Mouse (Mus musculus): Measurements from ENCODE around the gene Cpsf4l. TPM values are rescaled to one million over a fixed set of nuclear protein-coding genes. Genes with fewer than 3 reads are reported as not detected.
"Not testable (repeated sequence)": the region's sequence is repeated elsewhere in the genome, so short reads cannot be mapped to it uniquely, and the experiment has no call there.

Gene Cpsf4l
- total and polyA plus RNA-seq, 2 experiments: 3.0 to 9.9 TPM

DNA sequence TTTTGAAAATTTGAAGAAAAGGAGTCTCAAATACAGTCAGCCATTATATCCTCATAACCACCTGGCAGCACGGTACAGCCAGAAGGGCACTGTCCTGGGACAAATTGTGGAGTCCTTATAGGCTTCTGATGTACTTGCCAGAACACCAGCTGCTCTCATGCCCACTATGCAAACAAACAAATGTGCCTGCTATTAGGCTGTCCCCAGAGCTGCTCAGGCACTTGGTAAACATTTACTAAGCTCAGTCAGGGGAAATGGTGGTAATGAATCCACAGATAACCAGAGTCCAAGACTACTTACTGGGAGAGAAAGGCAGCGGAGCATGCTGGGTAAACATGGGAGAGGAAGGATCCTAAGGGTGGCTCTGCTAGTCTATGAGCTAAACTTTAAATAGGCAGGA lies 42.7 kb downstream of the Cpsf4l start:
- 14% methylated on average over 2 of the region's 2 CpGs for WGBS
- DNase-seq (ENCODE audit: extremely low read depth, low read depth, low spot score): peak; percentile 97
- Histone ChIP-seq H3K4me3 (ENCODE audit: insufficient read depth, low read depth, low read length) (no peak overlapping the region), H3K27me3 (ENCODE audit: control insufficient read depth, insufficient read depth, low read length) (no peaks in the 10 kb centered on the region), H3K27ac (replicated peaks; ENCODE audit: insufficient read depth, low read depth, low read length) (peak overlapping the region; percentile 71), H3K36me3 (ENCODE audit: control insufficient read depth, insufficient read depth, low read length) (peaks cover 8% of the 10 kb centered on the region; the same call in 1 of the 2 replicates), H3K79me2 (ENCODE audit: control insufficient read depth, insufficient read depth, low read length) (peaks cover 11% of the 10 kb centered on the region; the same call in 1 of the 2 replicates), H3K9ac (ENCODE audit: low read depth, low read length) (no peak overlapping the region), H3K4me1 (ENCODE audit: control insufficient read depth, insufficient read depth, low read length) (peaks cover 21% of the 10 kb centered on the region)
- no peak for TF ChIP-seq CTCF (IDR thresholded peaks at IDR 0.05; ENCODE audit: low read depth, low read length)
- no peak for TF ChIP-seq POLR2A (IDR thresholded peaks at IDR 0.05; ENCODE audit: extremely low read depth, insufficient read depth, low read length)

DNA sequence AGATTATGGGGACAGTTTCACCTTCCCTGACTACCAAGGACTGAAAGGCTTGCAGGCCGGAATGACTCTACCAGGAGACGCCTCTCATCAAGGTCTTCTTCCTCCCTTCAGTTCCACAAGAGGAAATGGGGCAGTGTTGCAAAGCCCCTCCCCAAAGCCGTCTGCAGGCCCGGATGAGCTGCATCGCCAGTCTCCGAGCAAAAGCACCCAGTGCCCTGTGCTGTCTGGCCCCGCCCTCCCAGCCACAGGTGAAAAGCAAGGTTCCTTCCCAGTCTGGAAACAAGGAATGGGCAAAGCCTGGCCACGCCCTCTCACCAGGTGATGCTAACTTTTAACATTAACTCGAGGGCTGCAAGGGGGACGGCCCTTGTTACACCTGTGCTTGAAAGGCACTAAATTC lies 43.2 kb downstream of the Cpsf4l start:
- Histone ChIP-seq H3K4me1 (ENCODE audit: control insufficient read depth, insufficient read depth, low read length) (peaks cover 21% of the 10 kb centered on the region), H3K79me2 (ENCODE audit: control insufficient read depth, insufficient read depth, low read length) (peaks cover 11% of the 10 kb centered on the region; the same call in 1 of the 2 replicates), H3K4me3 (ENCODE audit: insufficient read depth, low read depth, low read length) (no peak overlapping the region), H3K27ac (replicated peaks; ENCODE audit: insufficient read depth, low read depth, low read length) (peak overlapping the region; percentile 71), H3K27me3 (ENCODE audit: control insufficient read depth, insufficient read depth, low read length) (no peaks in the 10 kb centered on the region), H3K9ac (ENCODE audit: low read depth, low read length) (no peak overlapping the region), H3K36me3 (ENCODE audit: control insufficient read depth, insufficient read depth, low read length) (peaks cover 8% of the 10 kb centered on the region; the same call in 1 of the 2 replicates)
- DNase-seq (ENCODE audit: extremely low read depth, low read depth, low spot score): no peak
- WGBS: 55% methylated on average over 10 of the region's 10 CpGs
- TF ChIP-seq CTCF (IDR thresholded peaks at IDR 0.05; ENCODE audit: low read depth, low read length): no peak
- no peak for TF ChIP-seq POLR2A (IDR thresholded peaks at IDR 0.05; ENCODE audit: extremely low read depth, insufficient read depth, low read length)

DNA sequence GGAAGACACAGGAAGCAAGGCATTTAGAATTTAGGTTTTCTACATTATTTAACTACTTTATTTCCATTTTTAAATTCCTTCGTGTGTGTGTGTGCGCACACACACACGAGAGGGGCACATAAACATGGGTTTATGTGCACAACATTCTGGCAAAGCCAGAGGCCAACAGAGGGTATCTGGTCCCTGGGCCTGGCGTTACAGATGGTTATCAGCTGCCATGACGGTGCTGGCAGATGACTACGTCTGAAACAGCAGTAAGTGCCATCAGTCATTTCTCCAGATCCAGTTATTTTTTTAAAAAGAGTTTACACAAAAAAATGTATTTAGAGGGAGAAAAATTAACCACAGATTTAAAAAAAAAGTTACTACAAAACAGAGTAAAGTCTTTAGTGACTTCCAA lies 43.6 kb downstream of the Cpsf4l start:
- no peaks in the 10 kb centered on the region for H3K27me3 ChIP-seq (ENCODE audit: control insufficient read depth, insufficient read depth, low read length)
- WGBS: 67% methylated on average over 6 of the region's 6 CpGs
- no peak overlapping the region for H3K4me3 ChIP-seq (ENCODE audit: insufficient read depth, low read depth, low read length)
- no peak overlapping the region for H3K9ac ChIP-seq (ENCODE audit: low read depth, low read length)
- TF ChIP-seq POLR2A (IDR thresholded peaks at IDR 0.05; ENCODE audit: extremely low read depth, insufficient read depth, low read length) (no peak), CTCF (IDR thresholded peaks at IDR 0.05; ENCODE audit: low read depth, low read length) (no peak)
- no peak overlapping the region for H3K27ac ChIP-seq (replicated peaks; ENCODE audit: insufficient read depth, low read depth, low read length)
- H3K36me3 ChIP-seq (ENCODE audit: control insufficient read depth, insufficient read depth, low read length): peaks cover 8% of the 10 kb centered on the region; the same call in 1 of the 2 replicates
- no peak for DNase-seq (ENCODE audit: extremely low read depth, low read depth, low spot score)
- H3K4me1 ChIP-seq (ENCODE audit: control insufficient read depth, insufficient read depth, low read length): peaks cover 21% of the 10 kb centered on the region
- H3K79me2 ChIP-seq (ENCODE audit: control insufficient read depth, insufficient read depth, low read length): peaks cover 8% of the 10 kb centered on the region; the same call in 1 of the 2 replicates

DNA sequence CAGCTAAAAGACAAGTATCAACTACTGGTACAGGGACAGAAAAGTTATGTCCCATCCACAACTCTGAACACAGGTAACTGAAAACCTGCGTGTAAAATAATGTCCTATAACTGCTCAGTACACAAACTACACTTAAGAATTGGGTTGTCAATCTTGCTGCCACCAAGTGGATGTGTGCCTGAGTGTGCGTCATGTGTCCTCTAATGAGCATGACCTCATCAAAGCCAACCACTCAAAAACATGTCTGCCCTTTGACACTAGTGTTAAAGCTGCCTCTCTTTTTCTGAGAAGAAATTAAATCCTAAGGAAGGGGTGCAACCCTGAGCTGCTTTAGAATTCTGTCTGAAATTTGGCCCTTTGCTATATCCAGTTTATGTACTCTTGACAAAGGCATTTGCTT lies 45.5 kb downstream of the Cpsf4l start:
- peak; percentile 27 for DNase-seq (ENCODE audit: extremely low read depth, low read depth, low spot score)
- Histone ChIP-seq H3K9ac (ENCODE audit: low read depth, low read length) (no peak overlapping the region), H3K79me2 (ENCODE audit: control insufficient read depth, insufficient read depth, low read length) (no peaks in the 10 kb centered on the region; the same call in 1 of the 2 replicates), H3K36me3 (ENCODE audit: control insufficient read depth, insufficient read depth, low read length) (peaks cover 19% of the 10 kb centered on the region), H3K4me1 (ENCODE audit: control insufficient read depth, insufficient read depth, low read length) (peaks cover 21% of the 10 kb centered on the region), H3K4me3 (ENCODE audit: insufficient read depth, low read depth, low read length) (no peak overlapping the region), H3K27ac (replicated peaks; ENCODE audit: insufficient read depth, low read depth, low read length) (no peak overlapping the region), H3K27me3 (ENCODE audit: control insufficient read depth, insufficient read depth, low read length) (no peaks in the 10 kb centered on the region)
- TF ChIP-seq POLR2A (IDR thresholded peaks at IDR 0.05; ENCODE audit: extremely low read depth, insufficient read depth, low read length) (no peak), CTCF (IDR thresholded peaks at IDR 0.05; ENCODE audit: low read depth, low read length) (no peak)
- 74% methylated on average over 2 of the region's 2 CpGs for WGBS

DNA sequence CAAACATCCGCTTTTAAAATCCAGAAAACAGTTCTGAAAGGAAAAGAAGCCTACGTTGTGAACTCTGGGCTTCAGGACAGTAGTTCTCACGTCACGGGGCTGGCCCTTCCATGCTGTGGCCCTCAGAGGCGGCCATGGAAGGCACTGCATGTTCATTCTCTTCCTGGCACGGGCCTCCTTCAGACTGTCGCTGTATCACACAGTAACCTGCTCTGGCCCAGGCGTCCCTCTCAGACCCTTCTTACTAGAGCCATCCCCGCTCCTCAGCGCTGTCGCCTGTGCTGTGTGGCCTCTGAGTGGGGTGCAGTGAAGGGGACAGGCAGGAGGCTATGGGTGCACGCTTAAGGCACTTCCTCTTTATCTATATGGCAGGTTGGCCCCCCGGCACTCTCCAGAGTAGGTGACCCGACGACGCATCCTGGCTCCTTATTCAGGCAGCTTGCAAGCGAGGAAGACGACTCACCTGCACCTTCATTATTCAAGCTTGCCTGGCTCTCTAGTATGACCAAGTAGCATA lies 47.9 kb downstream of the Cpsf4l start:
- Histone ChIP-seq H3K79me2 (ENCODE audit: control insufficient read depth, insufficient read depth, low read length) (no peaks in the 10 kb centered on the region; the same call in 1 of the 2 replicates), H3K36me3 (ENCODE audit: control insufficient read depth, insufficient read depth, low read length) (peaks cover 27% of the 10 kb centered on the region), H3K4me1 (ENCODE audit: control insufficient read depth, insufficient read depth, low read length) (peaks cover 5% of the 10 kb centered on the region), H3K27me3 (ENCODE audit: control insufficient read depth, insufficient read depth, low read length) (no peaks in the 10 kb centered on the region), H3K9ac (ENCODE audit: low read depth, low read length) (no peak overlapping the region), H3K4me3 (ENCODE audit: insufficient read depth, low read depth, low read length) (no peak overlapping the region), H3K27ac (replicated peaks; ENCODE audit: insufficient read depth, low read depth, low read length) (no peak overlapping the region)
- no peak for DNase-seq (ENCODE audit: extremely low read depth, low read depth, low spot score)
- TF ChIP-seq POLR2A (IDR thresholded peaks at IDR 0.05; ENCODE audit: extremely low read depth, insufficient read depth, low read length) (no peak), CTCF (IDR thresholded peaks at IDR 0.05; ENCODE audit: low read depth, low read length) (no peak)
- WGBS: 93% methylated on average over 18 of the region's 18 CpGs

DNA sequence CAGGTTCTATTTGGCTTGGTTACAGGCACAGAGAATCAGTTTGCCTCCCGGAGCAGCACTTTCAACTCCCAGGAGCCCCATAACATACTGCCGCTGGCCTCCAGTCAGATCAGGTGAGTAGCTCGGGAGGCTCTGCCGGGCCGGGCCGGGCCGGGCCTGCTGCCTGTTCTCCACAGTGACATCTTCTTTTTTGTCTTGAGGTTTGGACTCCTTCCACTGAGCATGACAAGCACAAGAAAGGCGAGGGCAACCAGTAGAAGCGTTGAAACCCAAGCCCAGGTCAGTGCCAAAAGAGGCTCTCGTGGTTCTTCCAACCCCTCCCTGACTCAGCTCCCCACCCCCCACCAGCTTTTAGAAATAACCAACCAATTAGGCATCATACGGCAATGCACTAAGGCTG lies 48.9 kb downstream of the Cpsf4l start:
- no peak for DNase-seq (ENCODE audit: extremely low read depth, low read depth, low spot score)
- Histone ChIP-seq H3K4me3 (ENCODE audit: insufficient read depth, low read depth, low read length) (no peak overlapping the region), H3K79me2 (ENCODE audit: control insufficient read depth, insufficient read depth, low read length) (no peaks in the 10 kb centered on the region; the same call in 1 of the 2 replicates), H3K9ac (ENCODE audit: low read depth, low read length) (no peak overlapping the region), H3K36me3 (ENCODE audit: control insufficient read depth, insufficient read depth, low read length) (peaks cover 27% of the 10 kb centered on the region), H3K4me1 (ENCODE audit: control insufficient read depth, insufficient read depth, low read length) (no peaks in the 10 kb centered on the region), H3K27ac (replicated peaks; ENCODE audit: insufficient read depth, low read depth, low read length) (no peak overlapping the region), H3K27me3 (ENCODE audit: control insufficient read depth, insufficient read depth, low read length) (no peaks in the 10 kb centered on the region)
- TF ChIP-seq CTCF (IDR thresholded peaks at IDR 0.05; ENCODE audit: low read depth, low read length) (no peak), POLR2A (IDR thresholded peaks at IDR 0.05; ENCODE audit: extremely low read depth, insufficient read depth, low read length) (no peak)
- 94% methylated on average over 11 of the region's 11 CpGs for WGBS

DNA sequence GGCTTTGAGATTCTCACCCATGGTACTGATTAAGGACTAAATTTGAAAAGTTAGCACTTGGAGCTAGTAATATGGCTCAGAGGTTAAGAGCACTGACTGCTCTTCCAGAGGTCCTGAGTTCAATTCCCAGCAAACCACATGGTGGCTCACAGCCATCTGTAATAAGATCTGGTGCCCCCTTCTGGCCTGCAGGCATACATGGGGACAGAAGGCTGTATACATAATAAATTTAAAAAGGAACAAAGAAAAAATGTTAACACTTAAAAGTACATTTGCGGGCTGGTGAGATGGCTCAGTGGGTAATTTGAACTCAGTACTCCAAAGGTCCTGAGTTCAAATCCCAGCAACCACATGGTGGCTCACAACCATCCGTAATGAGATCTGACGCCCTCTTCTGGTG lies 49.6 kb downstream of the Cpsf4l start:
- WGBS: 100% methylated on average over 3 of the region's 3 CpGs
- not testable (repeated sequence) for DNase-seq (ENCODE audit: extremely low read depth, low read depth, low spot score); H3K27me3 ChIP-seq (ENCODE audit: control insufficient read depth, insufficient read depth, low read length); H3K9ac ChIP-seq (ENCODE audit: low read depth, low read length); H3K4me3 ChIP-seq (ENCODE audit: insufficient read depth, low read depth, low read length); H3K79me2 ChIP-seq (ENCODE audit: control insufficient read depth, insufficient read depth, low read length); H3K4me1 ChIP-seq (ENCODE audit: control insufficient read depth, insufficient read depth, low read length); H3K27ac ChIP-seq (replicated peaks; ENCODE audit: insufficient read depth, low read depth, low read length)
- peaks cover 33% of the 10 kb centered on the region for H3K36me3 ChIP-seq (ENCODE audit: control insufficient read depth, insufficient read depth, low read length)
